Mouse (Mus musculus) G1E (cell line): ENCODE measurements at regions not wholly inside any gene's neighbourhood (a gene's known extent, or its start where the extent isn't known, plus 50 kb on each side); places are given as distances from the start of the nearest gene placed in this dataset.

Source experiments
- CTCF ChIP-seq: IDR thresholded peaks from 2 replicates; pipeline ENCODE4 v1.5.1; 2012; ENCODE audit warnings: low read depth, low read length, inconsistent platforms, mixed read lengths
- TAL1 ChIP-seq: conservative IDR thresholded peaks from 2 replicates; pipeline ENCODE4 v1.6.1; 2012; ENCODE audit warnings: low read depth, low read length, inconsistent platforms, mixed read lengths

DNA sequence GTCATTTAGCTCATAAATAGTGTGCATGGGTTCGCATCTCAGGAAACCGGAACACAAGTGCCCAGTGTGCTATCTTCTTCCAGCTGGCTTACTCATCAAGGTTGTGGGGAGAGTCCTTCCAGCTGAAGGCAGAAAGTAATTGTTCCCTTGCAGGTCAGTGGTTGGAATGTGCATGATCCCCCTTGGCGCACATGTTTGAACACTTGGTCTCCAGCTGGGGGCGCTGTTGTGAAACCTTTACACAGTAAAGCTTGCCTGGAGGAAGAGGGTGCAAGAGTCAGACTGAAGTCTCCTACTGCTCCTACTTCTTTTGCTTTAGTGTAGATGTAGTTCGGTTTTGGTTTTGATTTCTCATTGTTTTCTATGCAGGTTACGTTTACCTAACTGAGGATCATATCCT lies 128.2 kb upstream of the Gcfc2 start:
- TF ChIP-seq CTCF: no peak
- TF ChIP-seq TAL1: no peak
